Mouse (Mus musculus) hematopoietic stem cell, adult 5-6 weeks (primary cell): ENCODE results near the gene Olfr646. TPM values are rescaled to one million over a fixed set of nuclear protein-coding genes. Genes with fewer than 3 reads are reported as not detected.
A peak's percentile ranks its signal among the peaks of the same experiment; 100 is the strongest.

ENCODE experiments used
- ATAC-seq, 2 experiments: fragments of 125-278 bp in 1 of 2; replicated peaks in 1 of 2; 2 replicates each; pipeline ENCODE4 v1.8.0; 2016 to 2017; ENCODE audit warnings: inconsistent platforms in 2 of 2, mild to moderate bottlenecking in 2 of 2, moderate number of reproducible peaks in 2 of 2, low read depth in 1 of 2, moderate TSS enrichment in 1 of 2; ENCODE audit not compliant: low FRiP score in 2 of 2, poor library complexity in 2 of 2, severe bottlenecking in 2 of 2, insufficient read depth in 1 of 2, low TSS enrichment in 1 of 2
- total RNA-seq: library from RNA; stranded (forward); fragments of 172-1452, 232-1000 nt; gene quantifications from 2 replicates; pipeline ENCODE4 v1.2.3, GENCODE M21; 2017

The Olfr646 gene
- 0.38 TPM in 1 of 2 replicates, not detected in the other for total RNA-seq

GRCm38 (mm10) chr7:104104757-104104972, at the start of gene Olfr646:
Gene Olfr646 (plus strand): TSS chr7:104104873.
- no peak for ATAC-seq

- no peak for ATAC-seq
These were observed 45.5 kb upstream of the Olfr646 start for GRCm38 (mm10) chr7:104059215-104059614.

- no peak for ATAC-seq
These were observed 43.3 kb upstream of the Olfr646 start, which contains the start of gene 4930516K23Rik for GRCm38 (mm10) chr7:104061345-104061744. Gene 4930516K23Rik (minus strand): TSS chr7:104061445.

GRCm38 (mm10) chr7:104071769-104072168, 32.9 kb upstream of the Olfr646 start, which contains the start of gene Olfr644:
Gene Olfr644 (minus strand): TSS chr7:104071869.
- no peak for ATAC-seq

GRCm38 (mm10) chr7:104085365-104085764, 19.3 kb upstream of the Olfr646 start, which contains the start of gene Olfr645:
Gene Olfr645 (minus strand): TSS chr7:104085465.
- no peak for ATAC-seq

- peak; percentile 100 for ATAC-seq
These were observed 538 bp upstream of the Olfr646 start for GRCm38 (mm10) chr7:104103913-104104756.

GRCm38 (mm10) chr7:104129726-104130125, 25.1 kb downstream of the Olfr646 start, which contains the start of gene Ubqln5:
Gene Ubqln5 (minus strand): TSS chr7:104129826.
- no peak for ATAC-seq

GRCm38 (mm10) chr7:104137305-104137704, 32.6 kb downstream of the Olfr646 start, which contains the start of gene Olfr643:
Gene Olfr643 (minus strand): TSS chr7:104137405.
- no peak for ATAC-seq

GRCm38 (mm10) chr7:104143179-104143578, 38.5 kb downstream of the Olfr646 start, which contains the start of gene Ubqln3:
Gene Ubqln3 (minus strand): TSS chr7:104143279.
- ATAC-seq = no peak

- ATAC-seq = no peak
These were observed 45.8 kb downstream of the Olfr646 start, which contains the start of gene Ubqlnl for GRCm38 (mm10) chr7:104150456-104150855. Gene Ubqlnl (minus strand): TSS chr7:104150556.

Other genes with a start within 250 kb of the Olfr646 start
- not detected in 2 replicates for gene Olfr66, start 218.6 kb upstream of the Olfr646 start, total RNA-seq
- not detected in 2 replicates for gene Olfr64, start 210.4 kb upstream of the Olfr646 start, total RNA-seq
- gene Olfr65, start 201.4 kb upstream of the Olfr646 start, total RNA-seq = not detected in 2 replicates
- gene Olfr631, start 176.0 kb upstream of the Olfr646 start, total RNA-seq = not detected in 2 replicates
- 1.6 TPM in 1 of 2 replicates, not detected in the other for gene Olfr632, start 170.5 kb upstream of the Olfr646 start, total RNA-seq
- not detected in 2 replicates for gene Olfr633, start 160.4 kb upstream of the Olfr646 start, total RNA-seq
- gene Olfr635, start 133.7 kb upstream of the Olfr646 start, total RNA-seq = not detected in 2 replicates
- gene Olfr638, start 106.1 kb upstream of the Olfr646 start, total RNA-seq = not detected in 2 replicates
- 0.13 TPM in 1 of 2 replicates, not detected in the other for gene Olfr639, start 87.6 kb upstream of the Olfr646 start, total RNA-seq
- not detected in 2 replicates for gene Olfr640, start 79.3 kb upstream of the Olfr646 start, total RNA-seq
- not detected in 2 replicates for gene Olfr641, start 69.4 kb upstream of the Olfr646 start, total RNA-seq
- gene Olfr642, start 52.2 kb upstream of the Olfr646 start, total RNA-seq = 0.56 TPM in 1 of 2 replicates, not detected in the other
- not detected in 2 replicates for gene 4930516K23Rik, start 43.4 kb upstream of the Olfr646 start, total RNA-seq
- gene Olfr644, start 33.0 kb upstream of the Olfr646 start, total RNA-seq = 0.10 and 0.38 TPM in 2 replicates
- not detected in 2 replicates for gene Olfr645, start 19.4 kb upstream of the Olfr646 start, total RNA-seq
- 0.25 TPM in 1 of 2 replicates, not detected in the other for gene Ubqln5, start 25.0 kb downstream of the Olfr646 start, total RNA-seq
- gene Olfr643, start 32.5 kb downstream of the Olfr646 start, total RNA-seq = not detected in 2 replicates
- 0.13 and 0.30 TPM in 2 replicates for gene Ubqln3, start 38.4 kb downstream of the Olfr646 start, total RNA-seq
- gene Ubqlnl, start 45.7 kb downstream of the Olfr646 start, total RNA-seq = 0.05 TPM in 1 of 2 replicates, not detected in the other
- gene Olfm5, start 60.0 kb downstream of the Olfr646 start, total RNA-seq = 2.5 TPM in 1 of 2 replicates, not detected in the other
- not detected in 2 replicates for gene Olfr648, start 78.5 kb downstream of the Olfr646 start, total RNA-seq
- not detected in 2 replicates for gene Olfr649, start 91.1 kb downstream of the Olfr646 start, total RNA-seq
- gene Trim6, start 113.9 kb downstream of the Olfr646 start, total RNA-seq = 9.3 and 16.7 TPM in 2 replicates
- 49.1 and 62.5 TPM in 2 replicates for gene Trim34a, start 139.6 kb downstream of the Olfr646 start, total RNA-seq
- 13.5 and 21.6 TPM in 2 replicates for gene Trim5, start 183.2 kb downstream of the Olfr646 start, total RNA-seq
- 124 and 139 TPM in 2 replicates for gene Trim12a, start 210.6 kb downstream of the Olfr646 start, total RNA-seq
- gene Trim34b, start 224.6 kb downstream of the Olfr646 start, total RNA-seq = 0.63 and 1.0 TPM in 2 replicates
- gene Trim12c, start 248.5 kb downstream of the Olfr646 start, total RNA-seq = 48.6 and 57.0 TPM in 2 replicates